Mouse (Mus musculus) limb, embryonic 11.5 days (tissue): ENCODE measurements around the gene Cst6. TPM values are rescaled to one million over a fixed set of nuclear protein-coding genes. Genes with fewer than 3 reads are reported as not detected.
A peak's percentile ranks its signal among the peaks of the same experiment; 100 is the strongest.

Source experiments
- ATAC-seq: fragments of 200-750 bp; cut with Nextera tagmentation; 2 replicates; pipeline ENCODE4 v1.8.0; 2017; ENCODE audit warnings: low read depth; ENCODE audit not compliant: insufficient number of reproducible peaks, low FRiP score, low TSS enrichment
- DNase-seq: peaks from one replicate; pipeline ENCODE4 v3.0.0-alpha.2; 2015; ENCODE audit warnings: low spot score
- H3K27ac ChIP-seq: fragments of 300-500 bp; sonication (generic); replicated peaks from 2 replicates; pipeline ENCODE4 v1.5.1; 2014; ENCODE audit warnings: low read depth, mild to moderate bottlenecking, low read length
- H3K27me3 ChIP-seq: fragments of 300-500 bp; sonication (generic); 2 replicates; pipeline ENCODE4 v1.6.1; 2014; ENCODE audit warnings: mild to moderate bottlenecking, low read length, mixed read lengths; ENCODE audit not compliant: control insufficient read depth, insufficient read depth
- H3K36me3 ChIP-seq: fragments of 300-500 bp; sonication (generic); 2 replicates; pipeline ENCODE4 v1.6.1; 2014; ENCODE audit warnings: mild to moderate bottlenecking, low read length, moderate library complexity, mixed read lengths; ENCODE audit not compliant: control insufficient read depth, insufficient read depth
- H3K4me1 ChIP-seq: fragments of 300-500 bp; sonication (generic); 2 replicates; pipeline ENCODE4 v1.6.1; 2014; ENCODE audit warnings: low read length, mixed read lengths; ENCODE audit not compliant: control insufficient read depth, insufficient read depth
- H3K4me2 ChIP-seq: fragments of 300-500 bp; sonication (generic); 2 replicates; pipeline ENCODE4 v1.6.1; 2014; ENCODE audit warnings: low read depth, mild to moderate bottlenecking, moderate library complexity; ENCODE audit not compliant: severe bottlenecking
- H3K4me3 ChIP-seq: fragments of 300-500 bp; sonication (generic); 2 replicates; pipeline ENCODE4 v1.5.1; 2014; ENCODE audit warnings: low read depth, low read length
- H3K9ac ChIP-seq: fragments of 300-500 bp; sonication (generic); 2 replicates; pipeline ENCODE4 v1.6.1; 2014; ENCODE audit warnings: mild to moderate bottlenecking, low read length
- H3K9me3 ChIP-seq: fragments of 300-500 bp; sonication (generic); 2 replicates; pipeline ENCODE4 v1.6.1; 2016; ENCODE audit warnings: low read length; ENCODE audit not compliant: control insufficient read depth
- WGBS: fragments of 180-500 bp; shearing (Covaris S2); extraction: QIAGEN DNeasy Blood & Tissue Kit; methylation state at CpG from one replicate; pipeline ENCODE4 v1.1.7; 2014; 5-methylcytosine and 5-hydroxymethylcytosine counted together
- polyA plus RNA-seq: library from polyadenylated mRNA; unstranded; fragments of >200 nt; fragmentation: Nextera tagmentation; extraction: Ambion mirVana; gene quantifications from 2 replicates; pipeline ENCODE4 v1.2.1, GENCODE M21; 2014

Gene Cst6
- polyA plus RNA-seq, 1 experiment from 2014 or later, result 0.64 TPM

GRCm38 (mm10) chr19:5294972-5295735 lies 54.2 kb downstream of the Cst6 start, which contains the start of gene Sf3b2:
Sf3b2 (minus strand) TSS chr19:5295455.
- under 1% methylated on average over 46 of the region's 46 CpGs for WGBS
- peak within 1 kb of the TSS; percentile 91 for H3K4me3 ChIP-seq
- peak within 1 kb of the TSS; percentile 79 for H3K27ac ChIP-seq
- ATAC-seq, result peak; percentile 91
- peak; percentile 98 for DNase-seq
- H3K27me3 ChIP-seq, result no peaks in the 10 kb centered on the region
- peak within 1 kb of the TSS; percentile 76 for H3K4me2 ChIP-seq
- H3K9ac ChIP-seq, result peak within 1 kb of the TSS; percentile 83
- H3K4me1 ChIP-seq, result peaks cover 11% of the 10 kb centered on the region
- peaks cover 9% of the 10 kb centered on the region for H3K36me3 ChIP-seq
- no peaks in the 10 kb centered on the region for H3K9me3 ChIP-seq

Other genes starting within 250 kb of the Cst6 start
- 242 and 244 TPM in 2 replicates for gene Rab1b, start 242.5 kb downstream of the Cst6 start, polyA plus RNA-seq
- gene Klc2, start 231.0 kb downstream of the Cst6 start, polyA plus RNA-seq, result 21.2 and 23.8 TPM in 2 replicates
- 29.3 and 34.2 TPM in 2 replicates for gene Pacs1, start 76.5 kb downstream of the Cst6 start, polyA plus RNA-seq
- 405 and 414 TPM in 2 replicates for gene Sf3b2, start 54.1 kb downstream of the Cst6 start, polyA plus RNA-seq
- 8.6 and 8.8 TPM in 2 replicates for gene Gal3st3, start 51.2 kb downstream of the Cst6 start, polyA plus RNA-seq
- not detected in 2 replicates for gene Catsper1, start 13.8 kb downstream of the Cst6 start, polyA plus RNA-seq
- gene Eif1ad, start 17.2 kb upstream of the Cst6 start, polyA plus RNA-seq, result 78.9 and 89.3 TPM in 2 replicates
- 522 and 532 TPM in 2 replicates for gene Banf1, start 17.6 kb upstream of the Cst6 start, polyA plus RNA-seq
- gene Sart1, start 39.1 kb upstream of the Cst6 start, polyA plus RNA-seq, result 87.1 and 92.5 TPM in 2 replicates
- gene Tsga10ip, start 53.0 kb upstream of the Cst6 start, polyA plus RNA-seq, result not detected in 2 replicates
- gene Drap1, start 75.4 kb upstream of the Cst6 start, polyA plus RNA-seq, result 216 and 243 TPM in 2 replicates
- gene AI837181, start 75.6 kb upstream of the Cst6 start, polyA plus RNA-seq, result 43.8 and 47.7 TPM in 2 replicates
- not detected in 2 replicates for gene Fosl1, start 98.0 kb upstream of the Cst6 start, polyA plus RNA-seq
- 7.9 and 9.2 TPM in 2 replicates for gene Ccdc85b, start 108.3 kb upstream of the Cst6 start, polyA plus RNA-seq
- 113 and 116 TPM in 2 replicates for gene Fibp, start 111.0 kb upstream of the Cst6 start, polyA plus RNA-seq
- 0.72 and 1.0 TPM in 2 replicates for gene Ctsw, start 118.9 kb upstream of the Cst6 start, polyA plus RNA-seq
- 100 and 105 TPM in 2 replicates for gene Efemp2, start 124.4 kb upstream of the Cst6 start, polyA plus RNA-seq
- gene Mus81, start 138.8 kb upstream of the Cst6 start, polyA plus RNA-seq, result 37.0 and 39.7 TPM in 2 replicates
- 3,315 and 3,495 TPM in 2 replicates for gene Cfl1, start 140.9 kb upstream of the Cst6 start, polyA plus RNA-seq
- gene 1700020D05Rik, start 154.2 kb upstream of the Cst6 start, polyA plus RNA-seq, result 0.35 TPM in 1 of 2 replicates, not detected in the other
- gene Snx32, start 161.0 kb upstream of the Cst6 start, polyA plus RNA-seq, result 8.6 and 9.0 TPM in 2 replicates
- gene Ovol1, start 211.1 kb upstream of the Cst6 start, polyA plus RNA-seq, result 0.74 and 0.79 TPM in 2 replicates
- 1.2 and 1.4 TPM in 2 replicates for gene Ap5b1, start 218.5 kb upstream of the Cst6 start, polyA plus RNA-seq